Mouse (Mus musculus): ENCODE results near the gene Cd5. TPM values are rescaled to one million over a fixed set of nuclear protein-coding genes. Genes with fewer than 3 reads are reported as not detected.

The Cd5 gene
- polyA plus RNA-seq, 1 experiment from 2014 or later = 0.24 TPM

GRCm38 (mm10) chr19:10676656-10677055, 62.1 kb downstream of the Cd5 start:
- Histone ChIP-seq H3K4me3 (replicated peaks) (no peak overlapping the region), H3K4me2 (replicated peaks) (no peak overlapping the region), H3K4me1 (replicated peaks) (no peaks in the 10 kb centered on the region), H3K27me3 (no peaks in the 10 kb centered on the region), H3K9me3 (no peaks in the 10 kb centered on the region), H3K9ac (replicated peaks) (no peak overlapping the region), H3K27ac (no peak overlapping the region), H3K36me3 (no peaks in the 10 kb centered on the region)
- 84% methylated on average over 16 of the region's 16 CpGs for WGBS
- ATAC-seq = no peak

- no peak overlapping the region for H3K4me3 ChIP-seq (replicated peaks)
- no peaks in the 10 kb centered on the region for H3K9me3 ChIP-seq
- H3K27ac ChIP-seq = no peak overlapping the region
- ATAC-seq = no peak
- H3K9ac ChIP-seq (replicated peaks) = 0 out of 2 replicates have a peak overlapping the region, but pooled peaks have one; percentile 11
- H3K27me3 ChIP-seq = no peaks in the 10 kb centered on the region
- WGBS = 33% methylated on average over 1 of the region's 1 CpGs
- no peaks in the 10 kb centered on the region for H3K36me3 ChIP-seq
- no peaks in the 10 kb centered on the region for H3K4me1 ChIP-seq (replicated peaks)
- no peak overlapping the region for H3K4me2 ChIP-seq (replicated peaks)
These were observed 65.5 kb downstream of the Cd5 start for GRCm38 (mm10) chr19:10673275-10673674.

GRCm38 (mm10) chr19:10671854-10672417, 66.9 kb downstream of the Cd5 start:
- 78% methylated on average over 9 of the region's 9 CpGs for WGBS
- no peak for ATAC-seq
- H3K27me3 ChIP-seq = no peaks in the 10 kb centered on the region

GRCm38 (mm10) chr19:10671319-10671718, 67.5 kb downstream of the Cd5 start:
- Histone ChIP-seq H3K4me1 (replicated peaks) (no peaks in the 10 kb centered on the region), H3K9me3 (no peaks in the 10 kb centered on the region), H3K9ac (replicated peaks) (no peak overlapping the region), H3K4me3 (replicated peaks) (no peak overlapping the region), H3K27ac (no peak overlapping the region), H3K4me2 (replicated peaks) (no peak overlapping the region), H3K27me3 (no peaks in the 10 kb centered on the region), H3K36me3 (no peaks in the 10 kb centered on the region)
- no peak for ATAC-seq
- 86% methylated on average over 4 of the region's 4 CpGs for WGBS

More at GRCm38 (mm10) chr19:10671854-10672417, 66.9 kb downstream of the Cd5 start:
- H3K9me3 ChIP-seq = no peaks in the 10 kb centered on the region
- H3K4me2 ChIP-seq (replicated peaks) = no peak overlapping the region
- H3K4me3 ChIP-seq (replicated peaks) = no peak overlapping the region
- H3K4me1 ChIP-seq (replicated peaks) = no peaks in the 10 kb centered on the region
- H3K27ac ChIP-seq = no peak overlapping the region
- H3K9ac ChIP-seq (replicated peaks) = no peak overlapping the region
- H3K36me3 ChIP-seq = no peaks in the 10 kb centered on the region

Other genes with a start within 250 kb of the Cd5 start
- gene Cpsf7, start 213.7 kb downstream of the Cd5 start, polyA plus RNA-seq (2015; fragmentation: Nextera tagmentation; extraction: Ambion mirVana) = 56.9 and 57.8 TPM in 2 replicates
- 63.3 and 63.5 TPM in 2 replicates for gene Sdhaf2, start 212.9 kb downstream of the Cd5 start, polyA plus RNA-seq (2015; fragmentation: Nextera tagmentation; extraction: Ambion mirVana)
- gene Tmem216, start 182.8 kb downstream of the Cd5 start, polyA plus RNA-seq (2015; fragmentation: Nextera tagmentation; extraction: Ambion mirVana) = 56.1 and 58.6 TPM in 2 replicates
- gene Cyb561a3, start 161.8 kb downstream of the Cd5 start, polyA plus RNA-seq (2015; fragmentation: Nextera tagmentation; extraction: Ambion mirVana) = 17.1 and 18.8 TPM in 2 replicates
- gene Tmem138, start 161.6 kb downstream of the Cd5 start, polyA plus RNA-seq (2015; fragmentation: Nextera tagmentation; extraction: Ambion mirVana) = 51.3 and 52.2 TPM in 2 replicates
- gene Ddb1, start 133.7 kb downstream of the Cd5 start, polyA plus RNA-seq (2015; fragmentation: Nextera tagmentation; extraction: Ambion mirVana) = 297 and 311 TPM in 2 replicates
- 23.5 and 25.9 TPM in 2 replicates for gene Tkfc, start 133.3 kb downstream of the Cd5 start, polyA plus RNA-seq (2015; fragmentation: Nextera tagmentation; extraction: Ambion mirVana)
- gene Vwce, start 104.8 kb downstream of the Cd5 start, polyA plus RNA-seq (2015; fragmentation: Nextera tagmentation; extraction: Ambion mirVana) = 0.39 and 0.61 TPM in 2 replicates
- gene Pga5, start 60.9 kb downstream of the Cd5 start, polyA plus RNA-seq (2015; fragmentation: Nextera tagmentation; extraction: Ambion mirVana) = not detected in 2 replicates
- gene Vps37c, start 50.3 kb downstream of the Cd5 start, polyA plus RNA-seq (2015; fragmentation: Nextera tagmentation; extraction: Ambion mirVana) = 33.1 and 35.5 TPM in 2 replicates
- not detected in 2 replicates for gene Cd6, start 91.1 kb upstream of the Cd5 start, polyA plus RNA-seq (2015; fragmentation: Nextera tagmentation; extraction: Ambion mirVana)
- gene Slc15a3, start 100.7 kb upstream of the Cd5 start, polyA plus RNA-seq (2015; fragmentation: Nextera tagmentation; extraction: Ambion mirVana) = 0.28 and 0.59 TPM in 2 replicates
- gene Tmem132a, start 130.9 kb upstream of the Cd5 start, polyA plus RNA-seq (2015; fragmentation: Nextera tagmentation; extraction: Ambion mirVana) = 196 and 215 TPM in 2 replicates
- gene Tmem109, start 143.0 kb upstream of the Cd5 start, polyA plus RNA-seq (2015; fragmentation: Nextera tagmentation; extraction: Ambion mirVana) = 34.4 and 35.0 TPM in 2 replicates
- gene Prpf19, start 156.2 kb upstream of the Cd5 start, polyA plus RNA-seq (2015; fragmentation: Nextera tagmentation; extraction: Ambion mirVana) = 45.4 and 49.5 TPM in 2 replicates
- not detected in 2 replicates for gene Zp1, start 181.6 kb upstream of the Cd5 start, polyA plus RNA-seq (2015; fragmentation: Nextera tagmentation; extraction: Ambion mirVana)
- gene Ptgdr2, start 198.2 kb upstream of the Cd5 start, polyA plus RNA-seq (2015; fragmentation: Nextera tagmentation; extraction: Ambion mirVana) = 0.22 and 0.24 TPM in 2 replicates
- gene Ccdc86, start 210.3 kb upstream of the Cd5 start, polyA plus RNA-seq (2015; fragmentation: Nextera tagmentation; extraction: Ambion mirVana) = 15.5 and 16.2 TPM in 2 replicates
- not detected in 2 replicates for gene Ms4a10, start 235.7 kb upstream of the Cd5 start, polyA plus RNA-seq (2015; fragmentation: Nextera tagmentation; extraction: Ambion mirVana)